Mouse (Mus musculus): Measurements from ENCODE around the gene 1110008P14Rik. TPM values are rescaled to one million over a fixed set of nuclear protein-coding genes. Genes with fewer than 3 reads are reported as not detected.

1110008P14Rik gene
- polyA plus RNA-seq, 1 experiment: 25.7 TPM

- Histone ChIP-seq H3K9ac (ENCODE audit: low read depth, poor library complexity, severe bottlenecking) (no peak overlapping the region), H3K9me3 (replicated peaks; ENCODE audit: control insufficient read depth, insufficient read depth, low read length, poor library complexity, severe bottlenecking) (no peaks in the 10 kb centered on the region; the same call in 1 of the 2 replicates), H3K4me3 (ENCODE audit: low read depth, low read length) (no peak overlapping the region), H3K27me3 (ENCODE audit: control insufficient read depth, insufficient read depth, low read length, poor library complexity, severe bottlenecking) (no peaks in the 10 kb centered on the region), H3K36me3 (ENCODE audit: control insufficient read depth, insufficient read depth, low read length, poor library complexity, severe bottlenecking) (no peaks in the 10 kb centered on the region), H3K27ac (ENCODE audit: insufficient read depth, low read length) (no peak overlapping the region), H3K4me1 (ENCODE audit: control insufficient read depth, insufficient read depth, low read length) (no peaks in the 10 kb centered on the region)
- no peak for TF ChIP-seq CTCF (IDR thresholded peaks at IDR 0.05; ENCODE audit: low read depth, low read length)
- 0 out of 2 replicates have a peak, but pooled peaks have one; percentile 32 for TF ChIP-seq EP300 (IDR thresholded peaks at IDR 0.05; ENCODE audit: insufficient read depth, low read depth, low read length)
Measured at GRCm38 (mm10) chr2:32390871-32391270, 9.1 kb upstream of the 1110008P14Rik start.

GRCm38 (mm10) chr2:32389157-32389556 is 7.4 kb upstream of the 1110008P14Rik start:
- Histone ChIP-seq H3K27ac (ENCODE audit: insufficient read depth, low read length) (no peak overlapping the region), H3K9ac (ENCODE audit: low read depth, poor library complexity, severe bottlenecking) (no peak overlapping the region), H3K4me1 (ENCODE audit: control insufficient read depth, insufficient read depth, low read length) (no peaks in the 10 kb centered on the region), H3K9me3 (replicated peaks; ENCODE audit: control insufficient read depth, insufficient read depth, low read length, poor library complexity, severe bottlenecking) (no peaks in the 10 kb centered on the region; the same call in 1 of the 2 replicates), H3K4me3 (ENCODE audit: low read depth, low read length) (no peak overlapping the region), H3K27me3 (ENCODE audit: control insufficient read depth, insufficient read depth, low read length, poor library complexity, severe bottlenecking) (no peaks in the 10 kb centered on the region), H3K36me3 (ENCODE audit: control insufficient read depth, insufficient read depth, low read length, poor library complexity, severe bottlenecking) (no peaks in the 10 kb centered on the region)
- TF ChIP-seq CTCF (IDR thresholded peaks at IDR 0.05; ENCODE audit: low read depth, low read length): no peak
- TF ChIP-seq POLR2A (IDR thresholded peaks at IDR 0.05; ENCODE audit: insufficient read depth, low read length): no peak
- TF ChIP-seq EP300 (IDR thresholded peaks at IDR 0.05; ENCODE audit: insufficient read depth, low read depth, low read length): no peak

- no peak for TF ChIP-seq CTCF (IDR thresholded peaks at IDR 0.05; ENCODE audit: low read depth, low read length)
- no peak for TF ChIP-seq EP300 (IDR thresholded peaks at IDR 0.05; ENCODE audit: insufficient read depth, low read depth, low read length)
- TF ChIP-seq POLR2A (IDR thresholded peaks at IDR 0.05; ENCODE audit: insufficient read depth, low read length): no peak
- H3K36me3 ChIP-seq (ENCODE audit: control insufficient read depth, insufficient read depth, low read length, poor library complexity, severe bottlenecking): no peaks in the 10 kb centered on the region
- H3K4me1 ChIP-seq (ENCODE audit: control insufficient read depth, insufficient read depth, low read length): no peaks in the 10 kb centered on the region
- H3K9me3 ChIP-seq (replicated peaks; ENCODE audit: control insufficient read depth, insufficient read depth, low read length, poor library complexity, severe bottlenecking): no peaks in the 10 kb centered on the region
- H3K4me3 ChIP-seq (ENCODE audit: low read depth, low read length): no peak within 1 kb of the TSS
- H3K27me3 ChIP-seq (ENCODE audit: control insufficient read depth, insufficient read depth, low read length, poor library complexity, severe bottlenecking): no peaks in the 10 kb centered on the region
- H3K9ac ChIP-seq (ENCODE audit: low read depth, poor library complexity, severe bottlenecking): no peak within 1 kb of the TSS
- H3K27ac ChIP-seq (ENCODE audit: insufficient read depth, low read length): no peak within 1 kb of the TSS
Measured at GRCm38 (mm10) chr2:32387706-32388490, 6.2 kb upstream of the 1110008P14Rik start, which contains the start of gene Lcn2. Lcn2 (minus strand) TSS chr2:32388252.

- Histone ChIP-seq H3K27me3 (ENCODE audit: control insufficient read depth, insufficient read depth, low read length, poor library complexity, severe bottlenecking) (no peaks in the 10 kb centered on the region), H3K36me3 (ENCODE audit: control insufficient read depth, insufficient read depth, low read length, poor library complexity, severe bottlenecking) (no peaks in the 10 kb centered on the region), H3K4me3 (ENCODE audit: low read depth, low read length) (no peak overlapping the region), H3K9me3 (replicated peaks; ENCODE audit: control insufficient read depth, insufficient read depth, low read length, poor library complexity, severe bottlenecking) (no peaks in the 10 kb centered on the region), H3K27ac (ENCODE audit: insufficient read depth, low read length) (no peak overlapping the region), H3K4me1 (ENCODE audit: control insufficient read depth, insufficient read depth, low read length) (no peaks in the 10 kb centered on the region), H3K9ac (ENCODE audit: low read depth, poor library complexity, severe bottlenecking) (no peak overlapping the region)
- TF ChIP-seq EP300 (IDR thresholded peaks at IDR 0.05; ENCODE audit: insufficient read depth, low read depth, low read length) (no peak), CTCF (IDR thresholded peaks at IDR 0.05; ENCODE audit: low read depth, low read length) (no peak), POLR2A (IDR thresholded peaks at IDR 0.05; ENCODE audit: insufficient read depth, low read length) (no peak)
Measured at GRCm38 (mm10) chr2:32382689-32383088, 951 bp upstream of the 1110008P14Rik start.

GRCm38 (mm10) chr2:32381141-32381774 is 480 bp downstream of the 1110008P14Rik start:
- Histone ChIP-seq H3K4me1 (ENCODE audit: control insufficient read depth, insufficient read depth, low read length) (no peaks in the 10 kb centered on the region), H3K9me3 (replicated peaks; ENCODE audit: control insufficient read depth, insufficient read depth, low read length, poor library complexity, severe bottlenecking) (no peaks in the 10 kb centered on the region), H3K9ac (ENCODE audit: low read depth, poor library complexity, severe bottlenecking) (peak overlapping the region; percentile 57), H3K27ac (ENCODE audit: insufficient read depth, low read length) (no peak overlapping the region), H3K4me3 (ENCODE audit: low read depth, low read length) (peak overlapping the region; percentile 79), H3K36me3 (ENCODE audit: control insufficient read depth, insufficient read depth, low read length, poor library complexity, severe bottlenecking) (no peaks in the 10 kb centered on the region), H3K27me3 (ENCODE audit: control insufficient read depth, insufficient read depth, low read length, poor library complexity, severe bottlenecking) (no peaks in the 10 kb centered on the region)
- TF ChIP-seq POLR2A (IDR thresholded peaks at IDR 0.05; ENCODE audit: insufficient read depth, low read length): no peak
- no peak for TF ChIP-seq EP300 (IDR thresholded peaks at IDR 0.05; ENCODE audit: insufficient read depth, low read depth, low read length)
- no peak for TF ChIP-seq CTCF (IDR thresholded peaks at IDR 0.05; ENCODE audit: low read depth, low read length)

GRCm38 (mm10) chr2:32380001-32380500 is 1.7 kb downstream of the 1110008P14Rik start:
- H3K36me3 ChIP-seq (ENCODE audit: control insufficient read depth, insufficient read depth, low read length, poor library complexity, severe bottlenecking): no peaks in the 10 kb centered on the region

More at GRCm38 (mm10) chr2:32380001-32380500, 1.7 kb downstream of the 1110008P14Rik start:
- Histone ChIP-seq H3K9me3 (replicated peaks; ENCODE audit: control insufficient read depth, insufficient read depth, low read length, poor library complexity, severe bottlenecking) (no peaks in the 10 kb centered on the region), H3K27ac (ENCODE audit: insufficient read depth, low read length) (no peak overlapping the region), H3K9ac (ENCODE audit: low read depth, poor library complexity, severe bottlenecking) (no peak overlapping the region), H3K4me3 (ENCODE audit: low read depth, low read length) (no peak overlapping the region), H3K4me1 (ENCODE audit: control insufficient read depth, insufficient read depth, low read length) (no peaks in the 10 kb centered on the region), H3K27me3 (ENCODE audit: control insufficient read depth, insufficient read depth, low read length, poor library complexity, severe bottlenecking) (no peaks in the 10 kb centered on the region)
- TF ChIP-seq CTCF (IDR thresholded peaks at IDR 0.05; ENCODE audit: low read depth, low read length): no peak
- TF ChIP-seq EP300 (IDR thresholded peaks at IDR 0.05; ENCODE audit: insufficient read depth, low read depth, low read length): no peak
- TF ChIP-seq POLR2A (IDR thresholded peaks at IDR 0.05; ENCODE audit: insufficient read depth, low read length): no peak

All from ES-Bruce4 (cell line).